Mouse (Mus musculus) kidney, adult 2 months (tissue): ENCODE results near the gene Nlrc4. TPM values are rescaled to one million over a fixed set of nuclear protein-coding genes. Genes with fewer than 3 reads are reported as not detected.

Source experiments
- DNase-seq: peaks from one replicate; pipeline ENCODE4 v3.0.0; 2021
- H3K27ac ChIP-seq: fragments of 200-500 bp; 2 replicates; pipeline ENCODE4 v1.5.1; 2012; ENCODE audit warnings: low read depth, low read length, control low read depth, inconsistent platforms; ENCODE audit not compliant: insufficient read depth
- H3K27me3 ChIP-seq: fragments of 200-500 bp; replicated peaks from 2 replicates; pipeline ENCODE4 v1.6.1; 2012; ENCODE audit warnings: mild to moderate bottlenecking, moderate library complexity, low read length, inconsistent platforms; ENCODE audit not compliant: control insufficient read depth, insufficient read depth
- H3K36me3 ChIP-seq: fragments of 200-500 bp; 2 replicates; pipeline ENCODE4 v1.6.1; 2012; ENCODE audit warnings: mild to moderate bottlenecking, moderate library complexity, low read length, inconsistent platforms; ENCODE audit not compliant: control insufficient read depth, insufficient read depth
- H3K4me1 ChIP-seq: fragments of 200-500 bp; 2 replicates; pipeline ENCODE4 v1.6.1; 2011; ENCODE audit warnings: low read length; ENCODE audit not compliant: control insufficient read depth, insufficient read depth
- H3K4me3 ChIP-seq: fragments of 200-500 bp; 2 replicates; pipeline ENCODE4 v1.5.1; 2011; ENCODE audit warnings: mild to moderate bottlenecking, low read depth, low read length, control low read depth; ENCODE audit not compliant: insufficient read depth
- CTCF ChIP-seq: fragments of 200-500 bp; conservative IDR thresholded peaks from 2 replicates; pipeline ENCODE4 v1.5.1; 2011; ENCODE audit warnings: low read depth, mild to moderate bottlenecking, control low read depth, low read length, moderate library complexity, mixed read lengths; ENCODE audit not compliant: insufficient read depth, insufficient read length
- POLR2A ChIP-seq: fragments of 200-500 bp; IDR thresholded peaks from one replicate; pipeline ENCODE4 v1.6.1; 2011; ENCODE audit warnings: low read depth, low read length, control low read depth
- WGBS: fragments of 180-500 bp; shearing (Covaris S2); methylation state at CpG from one replicate; pipeline ENCODE4 v1.1.7; 2018; 5-methylcytosine and 5-hydroxymethylcytosine counted together
- polyA plus RNA-seq: library from polyadenylated mRNA; depleted of rRNA; stranded (reverse); fragments of >200 nt; gene quantifications from 2 replicates; pipeline ENCODE4 v1.2.3, GENCODE M21; 2012

Gene Nlrc4
- polyA plus RNA-seq, 1 experiment = 0.28 TPM

- Histone ChIP-seq H3K27ac (no peak overlapping the region), H3K27me3 (no peaks in the 10 kb centered on the region), H3K4me1 (no peaks in the 10 kb centered on the region), H3K4me3 (no peak overlapping the region), H3K36me3 (peaks cover 1% of the 10 kb centered on the region; the same call in 1 of the 2 replicates)
- no peak for DNase-seq
- TF ChIP-seq POLR2A (no peak), CTCF (no peak)
- WGBS = 82% methylated on average over 8 of the region's 8 CpGs
These were observed 28.9 kb downstream of the Nlrc4 start for GRCm38 (mm10) chr17:74430074-74430473.

DNA sequence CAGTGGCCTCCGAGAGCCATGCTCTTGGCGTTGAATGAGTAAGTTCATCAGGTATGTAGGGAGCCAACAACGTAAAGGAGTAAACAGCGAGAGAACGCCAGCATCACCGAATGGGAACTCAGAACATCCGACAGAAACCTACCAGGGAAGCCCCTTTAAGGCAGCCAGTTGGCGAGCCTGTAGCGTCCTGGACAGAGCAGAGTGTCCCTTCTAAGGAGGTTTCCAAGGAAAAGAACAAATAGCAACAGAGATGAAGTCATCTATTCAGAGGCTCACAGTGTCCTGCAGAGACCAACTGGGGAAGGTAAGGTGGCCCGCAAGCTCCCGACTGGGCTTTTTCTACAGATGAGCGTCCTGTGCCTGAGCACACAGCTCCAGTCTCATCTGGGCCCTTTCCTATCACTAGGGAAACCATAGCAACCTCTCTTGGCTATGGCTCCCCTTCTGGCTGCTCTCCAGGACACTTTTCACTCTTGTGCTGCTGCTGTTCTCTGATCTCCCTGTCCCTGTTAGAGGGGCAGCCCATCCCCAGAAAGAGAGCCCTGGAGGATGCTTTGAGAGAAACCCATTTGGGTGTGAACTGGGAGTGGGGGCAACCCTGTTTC is 34.4 kb downstream of the Nlrc4 start:
- TF ChIP-seq POLR2A = no peak
- TF ChIP-seq CTCF = no peak
- Histone ChIP-seq H3K27ac (no peak overlapping the region), H3K4me3 (no peak overlapping the region), H3K36me3 (peaks cover 8% of the 10 kb centered on the region; the same call in 1 of the 2 replicates), H3K4me1 (no peaks in the 10 kb centered on the region), H3K27me3 (no peaks in the 10 kb centered on the region)
- no peak for DNase-seq
- WGBS = 95% methylated on average over 12 of the region's 12 CpGs

DNA sequence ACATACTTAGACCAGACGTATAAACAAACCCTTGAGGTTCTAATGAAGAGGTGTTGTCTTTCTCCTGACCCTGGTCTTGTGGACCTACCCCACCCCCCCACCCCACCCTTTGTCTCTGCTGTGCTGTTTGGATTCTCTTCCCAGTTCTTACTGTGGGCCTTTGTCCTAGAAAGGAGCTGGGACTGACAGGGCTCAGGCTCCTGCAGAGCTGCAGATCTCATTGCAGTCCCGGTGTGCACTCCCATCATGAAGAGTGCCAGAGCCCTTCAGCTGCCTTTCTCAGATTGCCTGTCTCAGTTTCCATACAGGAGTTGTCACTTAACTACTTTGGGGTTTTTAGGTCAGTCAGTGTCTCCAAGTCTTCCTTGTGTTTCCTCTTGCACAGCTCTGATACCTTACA is 38.3 kb downstream of the Nlrc4 start:
- Histone ChIP-seq H3K4me3 (no peak overlapping the region), H3K27me3 (no peaks in the 10 kb centered on the region), H3K36me3 (peaks cover 12% of the 10 kb centered on the region), H3K4me1 (no peaks in the 10 kb centered on the region), H3K27ac (no peak overlapping the region)
- WGBS = 87% methylated on average over 2 of the region's 2 CpGs
- no peak for DNase-seq
- TF ChIP-seq CTCF (no peak), POLR2A (no peak)

- no peak for DNase-seq
- TF ChIP-seq CTCF (no peak), POLR2A (no peak)
- WGBS = 52% methylated on average over 4 of the region's 4 CpGs
- H3K4me1 ChIP-seq = no peaks in the 10 kb centered on the region
- no peak overlapping the region for H3K4me3 ChIP-seq
- no peak overlapping the region for H3K27ac ChIP-seq
- H3K27me3 ChIP-seq = no peaks in the 10 kb centered on the region
- H3K36me3 ChIP-seq = peaks cover 9% of the 10 kb centered on the region
These were observed 40.8 kb downstream of the Nlrc4 start for GRCm38 (mm10) chr17:74418171-74418570.

DNA sequence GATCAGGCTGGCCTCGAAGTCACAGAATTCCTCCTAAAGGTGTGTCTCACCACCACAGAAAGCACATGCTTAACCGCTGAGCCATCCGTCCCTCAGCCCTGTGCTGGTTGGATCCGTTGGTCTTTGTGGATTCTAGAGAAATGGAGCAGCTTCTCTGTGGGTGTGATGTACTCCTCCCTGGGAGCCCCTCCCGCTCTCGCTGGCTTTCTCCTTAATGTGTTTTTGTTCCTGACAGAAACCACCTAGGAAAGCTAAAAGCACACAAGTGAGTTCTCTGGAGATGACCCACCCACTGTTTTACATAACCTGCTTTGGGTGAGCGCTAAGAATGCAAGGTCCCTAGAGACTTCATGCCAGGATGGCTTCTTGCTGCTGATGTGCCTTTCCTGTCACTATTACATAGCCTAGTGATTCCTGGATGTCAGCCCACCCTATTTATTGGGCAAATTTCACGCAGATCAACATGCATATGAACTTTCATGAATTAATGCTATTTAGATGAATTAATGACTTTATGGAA is 42.0 kb downstream of the Nlrc4 start:
- TF ChIP-seq CTCF (no peak), POLR2A (no peak)
- Histone ChIP-seq H3K27ac (no peak overlapping the region), H3K27me3 (no peaks in the 10 kb centered on the region), H3K36me3 (peaks cover 7% of the 10 kb centered on the region), H3K4me1 (no peaks in the 10 kb centered on the region), H3K4me3 (no peak overlapping the region)
- 87% methylated on average over 8 of the region's 8 CpGs for WGBS
- DNase-seq = no peak

DNA sequence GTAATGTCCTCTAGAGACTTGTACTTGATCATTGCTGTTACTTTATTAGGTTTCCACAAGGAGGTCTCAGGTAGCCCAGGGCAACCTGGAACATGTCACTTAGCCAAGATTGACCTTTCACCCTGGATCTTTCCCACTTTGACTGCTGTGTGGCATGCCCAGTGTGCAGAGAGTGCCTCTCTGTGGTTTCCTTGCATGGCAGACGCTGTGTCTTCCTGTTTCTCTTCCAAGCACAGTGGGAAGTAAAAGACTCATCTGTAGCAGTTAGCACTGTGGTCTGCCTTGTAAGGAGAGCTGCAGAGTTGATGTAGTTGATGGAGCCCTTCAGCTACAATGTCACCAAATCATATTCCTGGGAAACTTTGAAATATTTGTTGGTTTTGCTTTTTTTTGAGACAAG is 44.3 kb downstream of the Nlrc4 start:
- H3K36me3 ChIP-seq = peaks cover 5% of the 10 kb centered on the region
- 78% methylated on average over 1 of the region's 1 CpGs for WGBS
- DNase-seq = no peak

GRCm38 (mm10) chr17:74413324-74413723 is 45.6 kb downstream of the Nlrc4 start:
- Histone ChIP-seq H3K27me3 (no peaks in the 10 kb centered on the region), H3K4me1 (no peaks in the 10 kb centered on the region), H3K36me3 (peaks cover 3% of the 10 kb centered on the region), H3K27ac (no peak overlapping the region), H3K4me3 (no peak overlapping the region)
- TF ChIP-seq POLR2A = no peak
- no peak for TF ChIP-seq CTCF
- WGBS = 84% methylated on average over 8 of the region's 8 CpGs
- DNase-seq = no peak

More for the DNA sequence above, 44.3 kb downstream of the Nlrc4 start:
- Histone ChIP-seq H3K4me3 (no peak overlapping the region), H3K4me1 (no peaks in the 10 kb centered on the region), H3K27me3 (no peaks in the 10 kb centered on the region), H3K27ac (no peak overlapping the region)
- TF ChIP-seq POLR2A (no peak), CTCF (no peak)

GRCm38 (mm10) chr17:74409722-74410121 is 49.2 kb downstream of the Nlrc4 start:
- Histone ChIP-seq H3K27me3 (no peaks in the 10 kb centered on the region), H3K36me3 (peaks cover 1% of the 10 kb centered on the region; the same call in 1 of the 2 replicates), H3K27ac (no peak overlapping the region), H3K4me1 (no peaks in the 10 kb centered on the region), H3K4me3 (no peak overlapping the region)
- DNase-seq = no peak
- 73% methylated on average over 4 of the region's 4 CpGs for WGBS
- TF ChIP-seq CTCF (0 out of 2 replicates have a peak, but pooled peaks have one; percentile 9), POLR2A (no peak)
